Mouse (Mus musculus) embryonic facial prominence, embryonic 15.5 days (tissue): ENCODE measurements around the gene Bin2. TPM values are rescaled to one million over a fixed set of nuclear protein-coding genes. Genes with fewer than 3 reads are reported as not detected.

Experiments used
- ATAC-seq: fragments of 200-750 bp; cut with Nextera tagmentation; 2 replicates; pipeline ENCODE4 v1.8.0; 2017; ENCODE audit warnings: low read depth, moderate TSS enrichment; ENCODE audit not compliant: insufficient number of reproducible peaks, low FRiP score, low TSS enrichment
- H3K27ac ChIP-seq: fragments of 300-500 bp; sonication (generic); replicated peaks from 2 replicates; pipeline ENCODE4 v1.5.1; 2015; ENCODE audit warnings: mild to moderate bottlenecking, inconsistent platforms
- H3K27me3 ChIP-seq: fragments of 300-500 bp; sonication (generic); 2 replicates; pipeline ENCODE4 v1.6.1; 2015; ENCODE audit warnings: inconsistent platforms
- H3K36me3 ChIP-seq: fragments of 300-500 bp; sonication (generic); 2 replicates; pipeline ENCODE4 v1.6.1; 2015; ENCODE audit warnings: mild to moderate bottlenecking, inconsistent platforms
- H3K4me1 ChIP-seq: fragments of 300-500 bp; sonication (generic); 2 replicates; pipeline ENCODE4 v1.6.1; 2015; ENCODE audit warnings: inconsistent platforms
- H3K4me2 ChIP-seq: fragments of 300-500 bp; sonication (generic); replicated peaks from 2 replicates; pipeline ENCODE4 v1.6.1; 2015; ENCODE audit warnings: mild to moderate bottlenecking, inconsistent platforms
- H3K4me3 ChIP-seq: fragments of 300-500 bp; sonication (generic); replicated peaks from 2 replicates; pipeline ENCODE4 v1.5.1; 2015; ENCODE audit warnings: mild to moderate bottlenecking, inconsistent platforms
- H3K9ac ChIP-seq: fragments of 300-500 bp; sonication (generic); 2 replicates; pipeline ENCODE4 v1.6.1; 2015; ENCODE audit warnings: inconsistent platforms
- H3K9me3 ChIP-seq: fragments of 300-500 bp; sonication (generic); replicated peaks from 2 replicates; pipeline ENCODE4 v1.6.1; 2016; ENCODE audit warnings: inconsistent platforms
- WGBS: fragments of 180-500 bp; shearing (Covaris S2); methylation state at CpG from one replicate; pipeline ENCODE4 v1.1.7; 2015; 5-methylcytosine and 5-hydroxymethylcytosine counted together
- polyA plus RNA-seq: library from polyadenylated mRNA; unstranded; fragments of >200 nt; fragmentation: Nextera tagmentation; extraction: Ambion mirVana; gene quantifications from 2 replicates; pipeline ENCODE4 v1.2.1, GENCODE M21; 2015

Bin2 gene
- polyA plus RNA-seq, 1 experiment from 2014 or later: 5.2 TPM

- Histone ChIP-seq H3K9me3 (no peaks in the 10 kb centered on the region), H3K4me2 (no peak overlapping the region), H3K9ac (no peak overlapping the region), H3K4me3 (no peak overlapping the region), H3K36me3 (no peaks in the 10 kb centered on the region), H3K27me3 (no peaks in the 10 kb centered on the region), H3K27ac (no peak overlapping the region), H3K4me1 (0 out of 2 replicates have a peak, but pooled peaks cover 4% of the 10 kb centered on the region)
- 76% methylated on average over 5 of the region's 5 CpGs for WGBS
- no peak for ATAC-seq
Measured at GRCm38 (mm10) chr15:100667871-100668545, 1.3 kb downstream of the Bin2 start.

- H3K9ac ChIP-seq: no peak overlapping the region
- H3K4me3 ChIP-seq: no peak overlapping the region
- no peaks in the 10 kb centered on the region for H3K27me3 ChIP-seq
- 0 out of 2 replicates have a peak, but pooled peaks cover 4% of the 10 kb centered on the region for H3K4me1 ChIP-seq
- no peaks in the 10 kb centered on the region for H3K36me3 ChIP-seq
- no peak overlapping the region for H3K4me2 ChIP-seq
- 65% methylated on average over 6 of the region's 6 CpGs for WGBS
- H3K27ac ChIP-seq: no peak overlapping the region
- no peak for ATAC-seq
- no peaks in the 10 kb centered on the region for H3K9me3 ChIP-seq
Measured at GRCm38 (mm10) chr15:100667420-100667819, 1.9 kb downstream of the Bin2 start.

DNA sequence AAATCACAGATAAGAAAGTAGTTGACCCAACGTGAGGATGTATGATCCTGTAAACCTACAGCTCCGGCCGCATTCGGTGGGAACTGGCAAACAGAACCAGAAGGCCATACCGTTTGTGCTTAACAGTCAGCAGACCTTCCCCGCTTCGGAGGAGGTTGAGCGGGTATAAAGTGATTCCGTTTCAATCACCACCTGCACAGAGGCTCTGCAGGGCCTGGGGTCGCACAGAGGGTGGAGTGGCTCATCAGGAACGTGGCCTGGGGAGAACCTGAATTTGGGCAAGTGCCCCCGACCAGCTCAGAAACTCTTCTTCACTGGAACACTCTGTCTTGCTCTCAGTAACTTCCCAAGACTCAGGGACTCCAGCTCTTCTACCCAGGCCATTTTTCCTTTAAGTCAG is 2.5 kb downstream of the Bin2 start:
- no peaks in the 10 kb centered on the region for H3K36me3 ChIP-seq
- no peaks in the 10 kb centered on the region for H3K27me3 ChIP-seq
- no peak overlapping the region for H3K9ac ChIP-seq
- H3K4me1 ChIP-seq: 0 out of 2 replicates have a peak, but pooled peaks cover 4% of the 10 kb centered on the region
- ATAC-seq: no peak
- H3K4me2 ChIP-seq: no peak overlapping the region
- WGBS: 31% methylated on average over 12 of the region's 12 CpGs
- no peak overlapping the region for H3K27ac ChIP-seq
- H3K9me3 ChIP-seq: no peaks in the 10 kb centered on the region
- H3K4me3 ChIP-seq: no peak overlapping the region

DNA sequence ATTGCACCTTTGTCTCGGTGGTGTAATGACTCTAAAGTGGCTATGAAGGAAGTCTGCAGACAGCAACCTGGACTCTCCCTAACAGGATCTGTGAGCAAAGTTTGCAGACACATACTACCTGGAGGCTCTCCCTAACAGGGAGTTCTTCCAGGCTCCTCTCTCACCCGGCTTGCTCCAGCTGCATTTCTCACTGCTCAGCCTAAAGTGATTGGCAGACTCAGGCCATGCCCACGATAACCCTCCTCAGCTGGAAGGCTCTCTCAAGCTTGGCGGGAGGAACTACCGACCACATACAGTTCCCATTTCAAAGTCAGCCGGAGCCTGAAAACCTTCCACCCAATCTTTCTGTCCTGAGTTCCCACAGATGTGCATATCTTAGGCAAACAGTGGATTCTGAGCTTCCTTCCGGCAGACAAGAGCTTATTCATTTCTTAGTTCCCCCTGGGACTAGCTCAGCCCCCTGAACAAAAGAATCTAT is 3.1 kb downstream of the Bin2 start:
- Histone ChIP-seq H3K27me3 (no peaks in the 10 kb centered on the region), H3K4me1 (0 out of 2 replicates have a peak, but pooled peaks cover 4% of the 10 kb centered on the region), H3K9ac (no peak overlapping the region), H3K27ac (no peak overlapping the region), H3K36me3 (no peaks in the 10 kb centered on the region), H3K9me3 (no peaks in the 10 kb centered on the region), H3K4me2 (no peak overlapping the region), H3K4me3 (no peak overlapping the region)
- 7% methylated on average over 7 of the region's 7 CpGs for WGBS
- ATAC-seq: no peak

- Histone ChIP-seq H3K36me3 (no peaks in the 10 kb centered on the region), H3K4me2 (no peak overlapping the region), H3K4me3 (no peak overlapping the region), H3K4me1 (0 out of 2 replicates have a peak, but pooled peaks cover 4% of the 10 kb centered on the region), H3K9ac (no peak overlapping the region), H3K27ac (no peak overlapping the region), H3K27me3 (no peaks in the 10 kb centered on the region), H3K9me3 (no peaks in the 10 kb centered on the region)
- ATAC-seq: no peak
- 41% methylated on average over 9 of the region's 9 CpGs for WGBS
Measured at GRCm38 (mm10) chr15:100665411-100666218, 3.7 kb downstream of the Bin2 start.

DNA sequence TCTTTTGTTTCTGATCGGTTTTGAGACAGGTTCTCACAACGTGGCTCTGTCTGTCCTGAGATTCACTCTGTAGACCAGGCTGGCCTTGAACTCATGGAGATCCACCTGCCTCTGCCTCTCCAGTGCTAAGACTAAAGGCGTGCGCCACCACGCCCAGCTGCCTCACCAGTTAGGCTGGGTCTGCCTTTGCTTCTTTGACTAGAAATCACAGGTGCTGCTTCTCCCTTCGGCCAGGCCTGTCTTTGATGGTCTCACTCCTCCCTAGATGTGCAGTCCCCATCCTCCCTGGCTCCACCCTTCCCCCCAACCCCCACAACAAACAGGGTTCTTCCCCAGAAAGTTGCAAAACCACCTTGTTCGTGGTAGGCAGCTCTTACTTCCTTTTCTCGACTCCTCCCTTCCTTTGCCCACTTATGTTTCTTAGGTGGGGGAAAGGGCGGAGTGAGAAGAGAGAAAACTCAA is 4.5 kb downstream of the Bin2 start:
- Histone ChIP-seq H3K36me3 (no peaks in the 10 kb centered on the region), H3K9ac (no peak overlapping the region), H3K4me3 (no peak overlapping the region), H3K4me1 (0 out of 2 replicates have a peak, but pooled peaks cover 4% of the 10 kb centered on the region), H3K27me3 (no peaks in the 10 kb centered on the region), H3K4me2 (no peak overlapping the region), H3K27ac (no peak overlapping the region), H3K9me3 (no peaks in the 10 kb centered on the region)
- no peak for ATAC-seq
- 73% methylated on average over 9 of the region's 9 CpGs for WGBS

DNA sequence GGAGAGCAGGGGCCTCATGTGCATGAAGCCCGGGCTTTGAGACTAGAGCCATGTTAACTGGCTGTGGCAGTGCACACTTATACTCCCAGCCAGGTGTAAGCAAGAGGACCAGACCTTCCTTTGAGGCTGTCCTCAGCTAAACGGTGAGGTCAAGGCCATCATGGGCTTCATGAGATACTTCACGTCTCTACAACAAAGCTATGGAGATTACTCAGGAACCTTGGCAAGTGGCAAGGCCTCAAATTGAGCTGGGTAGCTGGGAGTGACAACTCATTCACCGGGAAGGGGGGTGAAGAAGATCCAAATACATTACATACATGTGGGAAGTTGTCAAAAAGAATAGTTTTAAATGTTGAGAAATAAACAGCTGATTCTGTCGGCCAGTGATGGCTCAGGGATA is 8.5 kb downstream of the Bin2 start:
- Histone ChIP-seq H3K9me3 (no peaks in the 10 kb centered on the region), H3K4me1 (no peaks in the 10 kb centered on the region), H3K9ac (no peak overlapping the region), H3K4me3 (no peak overlapping the region), H3K36me3 (no peaks in the 10 kb centered on the region), H3K27me3 (no peaks in the 10 kb centered on the region), H3K4me2 (no peak overlapping the region), H3K27ac (no peak overlapping the region)
- ATAC-seq: no peak
- WGBS: 86% methylated on average over 5 of the region's 5 CpGs

DNA sequence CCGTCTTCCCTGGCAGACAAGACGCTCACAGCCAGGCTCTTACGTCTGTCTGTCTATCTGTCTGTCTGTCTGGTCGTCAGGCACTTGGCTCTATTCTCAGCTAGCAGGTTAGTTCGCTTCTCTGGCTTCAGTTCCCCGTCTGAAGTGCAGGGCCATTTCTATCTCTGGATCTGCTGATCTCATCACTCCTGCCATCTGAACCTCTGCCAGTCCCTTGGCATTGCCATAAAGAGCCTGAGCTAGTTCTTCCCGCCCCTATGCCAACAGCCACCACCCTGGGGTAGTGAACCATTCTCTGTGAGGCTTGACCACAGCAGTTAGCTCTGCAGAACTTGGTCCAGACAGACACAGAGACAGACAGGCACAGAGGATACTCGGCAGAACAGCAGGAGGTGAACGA is 9.0 kb downstream of the Bin2 start:
- Histone ChIP-seq H3K4me1 (no peaks in the 10 kb centered on the region), H3K4me3 (no peak overlapping the region), H3K9ac (no peak overlapping the region), H3K4me2 (no peak overlapping the region), H3K27ac (no peak overlapping the region), H3K9me3 (no peaks in the 10 kb centered on the region), H3K36me3 (no peaks in the 10 kb centered on the region), H3K27me3 (no peaks in the 10 kb centered on the region)
- WGBS: 77% methylated on average over 9 of the region's 9 CpGs
- ATAC-seq: no peak

DNA sequence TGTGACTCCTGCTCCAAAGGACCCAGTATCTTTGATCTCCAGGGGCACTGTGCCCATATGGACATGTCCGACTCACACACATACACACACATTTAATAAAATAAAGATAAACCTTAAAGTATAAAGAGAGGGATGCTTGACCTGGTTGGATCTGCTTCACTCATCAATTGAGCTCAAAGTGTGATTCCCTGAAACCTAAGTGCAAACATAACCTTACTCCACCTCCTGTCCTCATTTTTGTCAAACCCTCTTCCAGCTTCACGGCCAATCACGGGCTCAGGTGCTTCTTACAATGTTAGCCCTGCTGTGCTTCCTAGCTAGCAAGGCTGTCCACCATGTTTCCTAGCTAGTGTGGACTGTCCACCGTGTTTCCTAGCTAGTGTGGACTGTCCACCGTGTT is 14.2 kb downstream of the Bin2 start:
- no peak overlapping the region for H3K4me2 ChIP-seq
- H3K27me3 ChIP-seq: no peaks in the 10 kb centered on the region
- H3K4me3 ChIP-seq: no peak overlapping the region
- no peak for ATAC-seq
- H3K36me3 ChIP-seq: no peaks in the 10 kb centered on the region
- H3K27ac ChIP-seq: no peak overlapping the region
- no peaks in the 10 kb centered on the region for H3K4me1 ChIP-seq
- no peaks in the 10 kb centered on the region for H3K9me3 ChIP-seq
- 87% methylated on average over 5 of the region's 5 CpGs for WGBS
- no peak overlapping the region for H3K9ac ChIP-seq

DNA sequence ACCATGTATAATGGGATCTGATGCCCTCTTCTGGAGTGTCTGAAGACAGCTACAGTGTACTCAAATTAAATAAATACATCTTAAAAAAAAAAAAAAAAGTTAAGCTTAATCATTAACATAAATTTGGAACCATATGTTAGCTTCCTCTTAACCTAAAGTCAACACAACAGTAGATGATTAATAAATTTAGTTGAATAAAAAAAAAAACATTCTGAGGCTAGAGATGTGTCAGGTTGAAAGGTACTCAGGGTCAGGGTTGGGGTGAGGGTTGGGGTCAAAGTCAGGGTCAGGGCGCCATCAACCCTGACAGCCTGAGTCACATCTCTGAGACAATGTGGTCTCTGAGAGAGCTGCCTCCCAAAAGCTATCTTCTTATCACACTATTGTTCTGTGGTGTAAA is 15.1 kb downstream of the Bin2 start:
- no peak overlapping the region for H3K4me3 ChIP-seq
- no peak overlapping the region for H3K27ac ChIP-seq
- no peaks in the 10 kb centered on the region for H3K27me3 ChIP-seq
- no peak for ATAC-seq
- no peak overlapping the region for H3K9ac ChIP-seq
- no peaks in the 10 kb centered on the region for H3K9me3 ChIP-seq
- no peaks in the 10 kb centered on the region for H3K36me3 ChIP-seq
- no peaks in the 10 kb centered on the region for H3K4me1 ChIP-seq
- WGBS: 80% methylated on average over 1 of the region's 1 CpGs
- no peak overlapping the region for H3K4me2 ChIP-seq

- H3K4me1 ChIP-seq: 0 out of 2 replicates have a peak, but pooled peaks cover 3% of the 10 kb centered on the region
- H3K27ac ChIP-seq: 0 out of 2 replicates have a peak overlapping the region, but pooled peaks have one; percentile 55
- H3K36me3 ChIP-seq: no peaks in the 10 kb centered on the region
- ATAC-seq: no peak; the same call in 1 of the 2 replicates
- H3K4me3 ChIP-seq: no peak overlapping the region
- H3K9me3 ChIP-seq: no peaks in the 10 kb centered on the region
- H3K4me2 ChIP-seq: no peak overlapping the region
- no peak overlapping the region for H3K9ac ChIP-seq
- 70% methylated on average over 9 of the region's 9 CpGs for WGBS
- no peaks in the 10 kb centered on the region for H3K27me3 ChIP-seq
Measured at GRCm38 (mm10) chr15:100651610-100652009, 17.7 kb downstream of the Bin2 start.
